Mouse (Mus musculus) left cerebral cortex, adult 8-10 months (tissue): ENCODE data around the gene Hist2h2aa1. TPM values are rescaled to one million over a fixed set of nuclear protein-coding genes. Genes with fewer than 3 reads are reported as not detected.
"Not testable (repeated sequence)": the region's sequence is repeated elsewhere in the genome, so short reads cannot be mapped to it uniquely, and the experiment has no call there.

Experiments used
- DNase-seq, 2 experiments: peaks; one replicate each; pipeline ENCODE4 v3.0.0; 2022; ENCODE audit warnings: low spot score in 2 of 2
- total RNA-seq, 4 experiments: library from RNA; stranded (reverse); gene quantifications; 2 replicates each; pipeline ENCODE4 v1.2.4; 2022

Gene Hist2h2aa1
- total RNA-seq: 10 to 100 TPM in 2 of 4 experiments, 1 to 10 TPM in 2; 5.2 to 28.7 (median 10.2) TPM

- DNase-seq: peak; percentile 82 to 89
These were observed at the start of gene Hist2h2aa1 for GRCm38 (mm10) chr3:96245003-96245886. TSS of gene Hist2h2aa1 (plus strand) at chr3:96245497.

GRCm38 (mm10) chr3:96195616-96196313, 49.5 kb upstream of the Hist2h2aa1 start:
- no peak for DNase-seq

- DNase-seq: no peak
These were observed 48.7 kb upstream of the Hist2h2aa1 start for GRCm38 (mm10) chr3:96196437-96197128.

- peak; percentile 85 to 91 for DNase-seq
These were observed 48.1 kb upstream of the Hist2h2aa1 start for GRCm38 (mm10) chr3:96197129-96197749.

- no peak for DNase-seq
These were observed 47.1 kb upstream of the Hist2h2aa1 start for GRCm38 (mm10) chr3:96198181-96198580.

GRCm38 (mm10) chr3:96198601-96199251, 46.6 kb upstream of the Hist2h2aa1 start:
- DNase-seq: not testable (repeated sequence)

- no peak for DNase-seq
These were observed 45.6 kb upstream of the Hist2h2aa1 start for GRCm38 (mm10) chr3:96199731-96200130.

GRCm38 (mm10) chr3:96207819-96208218, 37.5 kb upstream of the Hist2h2aa1 start:
- no peak for DNase-seq

GRCm38 (mm10) chr3:96209242-96209641, 36.1 kb upstream of the Hist2h2aa1 start:
- no peak for DNase-seq

- no peak for DNase-seq
These were observed 26.1 kb upstream of the Hist2h2aa1 start for GRCm38 (mm10) chr3:96219191-96219641.

- DNase-seq: peak; percentile 78 to 81
These were observed 25.6 kb upstream of the Hist2h2aa1 start, which contains the start of the genes Bola1 and Hist2h2ab for GRCm38 (mm10) chr3:96219661-96220130. TSS of gene Bola1 (minus strand) at chr3:96219709. TSS of gene Hist2h2ab (plus strand) at chr3:96219865.

GRCm38 (mm10) chr3:96220131-96220764, 25.0 kb upstream of the Hist2h2aa1 start:
- DNase-seq: not testable (repeated sequence)

- DNase-seq: peak; percentile 86 to 87
These were observed 24.3 kb upstream of the Hist2h2aa1 start, which contains the start of the genes Hist2h2ac and Hist2h2be for GRCm38 (mm10) chr3:96220765-96221639. TSS of gene Hist2h2ac (minus strand) at chr3:96220880. TSS of gene Hist2h2be (plus strand) at chr3:96221119.

- no peak for DNase-seq
These were observed 23.7 kb upstream of the Hist2h2aa1 start for GRCm38 (mm10) chr3:96221640-96222038.

GRCm38 (mm10) chr3:96222774-96223173, 22.5 kb upstream of the Hist2h2aa1 start:
- no peak for DNase-seq

GRCm38 (mm10) chr3:96225421-96225820, 19.9 kb upstream of the Hist2h2aa1 start:
- no peak for DNase-seq

- DNase-seq: no peak
These were observed 18.3 kb upstream of the Hist2h2aa1 start for GRCm38 (mm10) chr3:96226695-96227648.
